Mouse (Mus musculus) heart, adult 2 months (tissue): Measurements from ENCODE around the gene Col24a1. TPM values are rescaled to one million over a fixed set of nuclear protein-coding genes. Genes with fewer than 3 reads are reported as not detected.

Experiments
- DNase-seq, 2 experiments: peaks; one replicate each; pipeline ENCODE4 v3.0.0; 2021
- H3K27ac ChIP-seq: fragments of 200-600 bp; 2 replicates; pipeline ENCODE4 v1.8.1; 2022
- H3K27me3 ChIP-seq: fragments of 200-500 bp; 2 replicates; pipeline ENCODE4 v1.6.1; 2012; ENCODE audit warnings: mild to moderate bottlenecking, low read length, inconsistent platforms, mixed read lengths; ENCODE audit not compliant: control insufficient read depth, insufficient read depth
- H3K36me3 ChIP-seq: fragments of 200-500 bp; 2 replicates; pipeline ENCODE4 v1.6.1; 2012; ENCODE audit warnings: low read length, inconsistent platforms; ENCODE audit not compliant: control insufficient read depth, insufficient read depth
- H3K4me1 ChIP-seq: fragments of 200-500 bp; 2 replicates; pipeline ENCODE4 v1.6.1; 2011; ENCODE audit warnings: low read length; ENCODE audit not compliant: control insufficient read depth, insufficient read depth
- H3K4me3 ChIP-seq: fragments of 200-600 bp; 2 replicates; pipeline ENCODE4 v1.8.1; 2022
- H3K79me2 ChIP-seq: fragments of 200-500 bp; replicated peaks from 2 replicates; pipeline ENCODE4 v1.6.1; 2012; ENCODE audit warnings: mild to moderate bottlenecking, inconsistent platforms, low read length, moderate library complexity, mixed read lengths; ENCODE audit not compliant: control insufficient read depth, insufficient read depth
- H3K9ac ChIP-seq: fragments of 200-500 bp; 2 replicates; pipeline ENCODE4 v1.6.1; 2012; ENCODE audit warnings: low read depth, mild to moderate bottlenecking, control low read depth, inconsistent platforms, low read length, mixed read lengths
- CTCF ChIP-seq: fragments of 200-600 bp; IDR thresholded peaks from 2 replicates; pipeline ENCODE4 v1.8.1; 2022; ENCODE audit warnings: antibody characterized with exemption, mild to moderate bottlenecking, moderate library complexity
- EP300 ChIP-seq: fragments of 200-500 bp; IDR thresholded peaks from 2 replicates; pipeline ENCODE4 v1.6.1; 2011; ENCODE audit warnings: low read depth, low read length, control low read depth; ENCODE audit not compliant: insufficient read depth
- POLR2A ChIP-seq: fragments of 200-500 bp; IDR thresholded peaks from 2 replicates; pipeline ENCODE4 v1.6.1; 2011; ENCODE audit warnings: mild to moderate bottlenecking, low read depth, low read length, control low read depth; ENCODE audit not compliant: insufficient read depth
- WGBS: fragments of 180-500 bp; shearing (Covaris S2); methylation state at CpG from one replicate; pipeline ENCODE4 v1.1.7; 2018; 5-methylcytosine and 5-hydroxymethylcytosine counted together
- intact Hi-C: fragments of 180-260 bp; cut with DNase I; formaldehyde crosslinking; loops from one replicate; pipeline ENCODE4 v1.15.1; 2025
- polyA plus RNA-seq: library from polyadenylated mRNA; depleted of rRNA; stranded (reverse); fragments of >200 nt; gene quantifications from 2 replicates; pipeline ENCODE4 v1.2.3, GENCODE M21; 2012
- total RNA-seq, 2 experiments: library from RNA; stranded (reverse); gene quantifications; 2 replicates each; pipeline ENCODE4 v1.2.3; 2021

The Col24a1 gene
- total and polyA plus RNA-seq, 3 experiments = 0.05 to 0.07 (median 0.06) TPM

DNA sequence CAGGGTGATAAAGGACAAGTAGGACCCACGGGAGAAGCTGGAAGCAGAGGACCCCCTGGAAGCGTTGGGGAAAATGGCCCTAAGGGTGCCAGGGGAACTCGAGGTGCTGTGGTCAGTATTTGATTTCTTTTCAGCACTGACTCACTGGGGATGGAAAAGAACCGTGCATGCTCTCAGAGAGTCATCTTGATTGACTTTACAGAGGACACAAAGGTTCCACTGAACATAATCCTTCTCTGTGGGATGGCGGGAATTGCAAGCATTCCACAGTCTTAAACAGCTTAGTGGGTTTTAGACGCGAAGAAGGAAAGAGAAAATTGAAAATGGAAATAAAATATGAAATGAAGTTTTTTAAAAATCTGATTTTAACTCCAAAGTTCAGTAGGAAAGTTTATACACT lies 181.9 kb downstream of the Col24a1 start:
- intact Hi-C loops = loop anchor here (10.0 kb wide), 1 partner anchor 281 kb away; the partner anchor contains the start of gene Ddah1

DNA sequence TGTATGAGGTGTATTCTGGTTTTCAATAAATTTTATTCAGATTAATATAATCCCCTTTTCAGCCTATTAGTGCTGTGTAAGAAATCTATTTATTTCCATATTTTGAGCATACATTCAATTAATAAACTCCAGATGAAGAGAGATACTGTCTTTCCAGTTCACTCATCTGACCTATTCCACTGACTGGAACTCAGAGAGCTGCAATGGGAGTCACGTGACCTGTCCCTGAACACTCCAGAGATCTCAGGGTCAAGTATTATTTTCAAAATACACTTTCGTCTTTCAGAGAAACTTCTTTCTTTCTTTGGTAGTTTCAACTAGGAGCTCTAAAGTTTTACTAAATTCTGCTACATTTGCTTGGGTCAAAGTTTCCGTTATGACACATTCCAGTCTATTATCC lies 184.4 kb downstream of the Col24a1 start:
- Histone ChIP-seq H3K4me3 (no peak overlapping the region), H3K27me3 (no peaks in the 10 kb centered on the region), H3K27ac (peak overlapping the region; percentile 63), H3K36me3 (no peaks in the 10 kb centered on the region; the same call in none of the 2 replicates), H3K4me1 (peaks cover 3% of the 10 kb centered on the region), H3K79me2 (no peaks in the 10 kb centered on the region), H3K9ac (no peak overlapping the region)
- intact Hi-C loops = loop anchor here (2.0 to 10.0 kb wide), 2 partner anchors 174 to 278 kb away; partner anchors contain the start of gene Ddah1
- TF ChIP-seq POLR2A (no peak), EP300 (no peak), CTCF (no peak)
- no peak for DNase-seq
- 71% methylated on average over 3 of the region's 3 CpGs for WGBS

More for the DNA sequence above, 181.9 kb downstream of the Col24a1 start:
- Histone ChIP-seq H3K4me3 (no peak overlapping the region), H3K79me2 (no peaks in the 10 kb centered on the region), H3K36me3 (no peaks in the 10 kb centered on the region; the same call in none of the 2 replicates), H3K27ac (no peak overlapping the region), H3K4me1 (peaks cover 5% of the 10 kb centered on the region), H3K9ac (no peak overlapping the region), H3K27me3 (no peaks in the 10 kb centered on the region)
- TF ChIP-seq EP300 = no peak
- no peak for TF ChIP-seq POLR2A
- TF ChIP-seq CTCF = no peak
- no peak for DNase-seq
- WGBS = 67% methylated on average over 7 of the region's 7 CpGs

DNA sequence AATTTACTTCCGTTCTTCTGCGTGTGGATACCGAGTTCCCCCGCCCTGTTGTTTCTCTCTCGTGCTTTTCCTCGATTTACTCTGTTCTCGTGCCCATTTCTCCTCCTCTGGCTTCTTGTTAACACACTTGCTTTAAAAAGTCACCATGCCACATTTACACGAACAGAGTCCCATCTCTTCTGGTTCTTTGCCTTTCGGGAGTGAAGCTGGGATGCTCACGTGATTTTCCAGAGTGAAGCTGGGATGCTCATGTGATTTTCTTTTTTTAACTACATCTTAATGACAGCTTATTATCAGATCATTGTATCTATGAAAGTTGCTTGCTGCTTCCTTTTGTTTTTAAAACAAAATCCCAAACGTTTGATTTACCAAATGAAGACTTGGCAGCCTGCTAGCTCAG lies 184.8 kb downstream of the Col24a1 start:
- Histone ChIP-seq H3K9ac (no peak overlapping the region), H3K4me3 (no peak overlapping the region), H3K27me3 (no peaks in the 10 kb centered on the region), H3K4me1 (peaks cover 3% of the 10 kb centered on the region), H3K27ac (peak overlapping the region; percentile 63), H3K36me3 (no peaks in the 10 kb centered on the region; the same call in none of the 2 replicates), H3K79me2 (no peaks in the 10 kb centered on the region)
- intact Hi-C loops = loop anchor here (2.0 to 10.0 kb wide), 2 partner anchors 174 to 278 kb away; partner anchors contain the start of gene Ddah1
- TF ChIP-seq CTCF = no peak
- no peak for TF ChIP-seq POLR2A
- TF ChIP-seq EP300 = no peak
- DNase-seq = no peak
- 58% methylated on average over 11 of the region's 11 CpGs for WGBS

DNA sequence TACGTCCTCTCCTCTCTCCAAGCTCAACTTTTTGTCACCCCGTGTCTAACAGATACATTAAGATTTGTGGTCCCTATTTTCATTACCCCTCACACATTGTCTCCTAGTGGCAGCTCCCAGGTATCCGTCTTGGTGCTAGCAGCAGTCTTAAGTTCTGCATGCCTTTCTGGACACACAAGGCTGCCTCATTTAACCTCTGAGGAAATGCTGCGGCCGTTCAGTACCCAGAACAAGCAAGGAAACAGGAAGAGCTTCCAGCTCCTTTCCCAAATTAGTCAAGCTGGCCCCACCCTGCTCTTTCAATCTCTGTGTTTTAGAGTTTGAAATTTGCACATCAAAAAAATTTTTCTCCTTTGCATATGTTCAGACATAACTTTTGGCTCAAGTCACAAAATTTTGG lies 186.2 kb downstream of the Col24a1 start:
- no peaks in the 10 kb centered on the region; the same call in none of the 2 replicates for H3K36me3 ChIP-seq
- 27% methylated on average over 5 of the region's 5 CpGs for WGBS
- peaks cover 3% of the 10 kb centered on the region for H3K4me1 ChIP-seq
- DNase-seq = peak in 1 of 2 experiments; percentile 40
- no peak overlapping the region for H3K9ac ChIP-seq
- H3K27me3 ChIP-seq = no peaks in the 10 kb centered on the region
- peak; percentile 48 for TF ChIP-seq CTCF
- 0 out of 2 replicates have a peak, but pooled peaks have one; percentile 23 for TF ChIP-seq EP300
- peak; percentile 39; the same call in 1 of the 2 replicates for TF ChIP-seq POLR2A
- intact Hi-C loops = loop anchor here (10.0 kb wide), 1 partner anchor 276 kb away; the partner anchor contains the start of gene Ddah1
- peak overlapping the region; percentile 63 for H3K27ac ChIP-seq
- no peak overlapping the region for H3K4me3 ChIP-seq
- H3K79me2 ChIP-seq = no peaks in the 10 kb centered on the region

DNA sequence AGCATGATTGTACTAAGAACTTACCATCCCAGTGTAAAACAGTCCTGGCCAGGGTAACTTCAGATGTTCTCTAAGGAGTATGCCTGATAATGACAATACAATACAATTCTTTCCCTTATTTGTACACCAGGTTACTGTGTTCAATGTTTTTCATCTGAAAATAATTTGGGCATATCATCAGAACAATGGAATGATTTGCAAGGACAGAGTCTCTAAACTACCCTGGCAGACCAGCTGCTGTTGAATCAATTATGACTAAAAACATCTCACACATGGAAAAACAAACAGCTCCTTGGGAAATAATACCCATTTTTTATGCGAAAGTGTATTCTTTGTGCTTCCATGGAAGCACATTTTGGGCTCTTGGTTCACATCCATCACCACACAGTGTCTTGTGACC lies 198.0 kb downstream of the Col24a1 start:
- WGBS = 58% methylated on average over 1 of the region's 1 CpGs
- H3K27me3 ChIP-seq = no peaks in the 10 kb centered on the region
- no peak for TF ChIP-seq EP300
- TF ChIP-seq POLR2A = no peak
- TF ChIP-seq CTCF = no peak
- intact Hi-C loops = no loop called here
- no peak overlapping the region for H3K9ac ChIP-seq
- H3K4me1 ChIP-seq = peaks cover 2% of the 10 kb centered on the region; the same call in 1 of the 2 replicates
- no peak for DNase-seq
- no peaks in the 10 kb centered on the region for H3K36me3 ChIP-seq
- H3K79me2 ChIP-seq = no peaks in the 10 kb centered on the region
- H3K4me3 ChIP-seq = no peak overlapping the region
- peak overlapping the region; percentile 41 for H3K27ac ChIP-seq

DNA sequence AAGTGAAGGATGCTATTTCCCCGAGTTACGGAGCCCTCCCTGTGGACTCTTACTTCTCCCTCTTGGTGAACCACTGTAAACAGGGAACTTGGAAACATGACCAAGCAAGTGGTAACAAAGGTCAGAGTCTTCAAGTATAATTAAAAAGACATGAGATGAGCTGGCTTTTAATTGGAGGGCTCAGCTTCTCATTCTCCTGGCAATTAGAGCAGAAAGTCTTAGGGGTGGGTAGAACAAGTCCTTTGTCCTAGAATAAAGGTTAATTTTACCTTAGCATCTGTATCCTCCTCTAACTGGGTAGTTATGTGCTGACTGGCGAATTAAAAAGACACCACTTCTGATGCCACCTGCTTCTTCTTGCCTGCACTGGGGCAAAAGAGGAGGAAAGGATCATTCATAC lies 199.1 kb downstream of the Col24a1 start:
- no peak overlapping the region for H3K27ac ChIP-seq
- intact Hi-C loops = no loop called here
- 57% methylated on average over 3 of the region's 3 CpGs for WGBS
- no peak overlapping the region for H3K4me3 ChIP-seq
- H3K36me3 ChIP-seq = no peaks in the 10 kb centered on the region
- DNase-seq = no peak
- H3K27me3 ChIP-seq = no peaks in the 10 kb centered on the region
- peaks cover 2% of the 10 kb centered on the region; the same call in 1 of the 2 replicates for H3K4me1 ChIP-seq
- H3K79me2 ChIP-seq = no peaks in the 10 kb centered on the region
- H3K9ac ChIP-seq = no peak overlapping the region
- TF ChIP-seq POLR2A (no peak), CTCF (no peak), EP300 (no peak)
